Comparison of ENCODE assay signal across 9 mouse cellular contexts in genomic region chr5:77093961-77094360, GRCm38 (mm10). TPM values are rescaled to one million over a fixed set of nuclear protein-coding genes. Genes with fewer than 3 reads are reported as not detected.
A peak's percentile ranks its signal among the peaks of the same experiment; 100 is the strongest.
DNase-seq lines count a peak whose midpoint lies in the region; ATAC-seq and TF ChIP-seq lines count a peak whose summit lies in the region.
"Had no signal": no experiment of that assay in that cellular context is flagged by ENCODE, and none has a peak within 500 bp of the region (broad histone marks: within the 10 kb centered on the region; RNA-seq: fewer than 3 reads in every experiment).

No protein-coding gene starts in this region.

- H3K36me3 ChIP-seq in heart, embryonic 13.5 days: peaks cover 18% of the 10 kb centered on the region
- no peaks in the 10 kb centered on the region for H3K36me3 ChIP-seq in hindbrain, embryonic 10.5 days
- no peaks in the 10 kb centered on the region for H3K36me3 ChIP-seq in liver, embryonic 16.5 days (ENCODE audit: control insufficient read depth, insufficient read depth)
- H3K36me3 ChIP-seq in thymus, adult 2 months (ENCODE audit: control insufficient read depth, insufficient read depth, low read length): no peaks in the 10 kb centered on the region

- H3K9ac ChIP-seq in heart, embryonic 13.5 days: peak overlapping the region; percentile 87
- no peak overlapping the region for H3K9ac ChIP-seq in liver, embryonic 16.5 days (ENCODE audit: low read depth, low read length)

- no peak for TF ChIP-seq CTCF in bone marrow, adult 2 months (IDR thresholded peaks at IDR 0.05; ENCODE audit: control insufficient read depth, insufficient read depth, low read length)
- TF ChIP-seq CTCF in thymus, adult 2 months (IDR thresholded peaks at IDR 0.05; ENCODE audit: borderline replicate concordance, control insufficient read depth, extremely low read depth, insufficient read depth, low read length, poor library complexity): no peak

- WGBS in heart, embryonic 13.5 days: 44% methylated on average over 8 of the region's 8 CpGs
- WGBS in bone marrow, adult 2 months: 69% methylated on average over 8 of the region's 8 CpGs
- 39% methylated on average over 8 of the region's 8 CpGs for WGBS in hindbrain, embryonic 10.5 days
- WGBS in liver, embryonic 16.5 days (ENCODE audit: insufficient replicate concordance): 54% methylated on average over 8 of the region's 8 CpGs
- WGBS in thymus, adult 2 months: 74% methylated on average over 8 of the region's 8 CpGs

- H3K9me3 ChIP-seq in heart, embryonic 13.5 days: no peaks in the 10 kb centered on the region
- H3K9me3 ChIP-seq in hindbrain, embryonic 10.5 days: no peaks in the 10 kb centered on the region
- H3K9me3 ChIP-seq in liver, embryonic 16.5 days (replicated peaks; ENCODE audit: control insufficient read depth, low read length): no peaks in the 10 kb centered on the region

- H3K4me2 ChIP-seq in heart, embryonic 13.5 days: peak overlapping the region; percentile 93
- peak overlapping the region; percentile 87 for H3K4me2 ChIP-seq in liver, embryonic 16.5 days (ENCODE audit: low read depth, low read length)

- H3K4me1 ChIP-seq in heart, embryonic 13.5 days: peaks cover 83% of the 10 kb centered on the region
- peaks cover 5% of the 10 kb centered on the region for H3K4me1 ChIP-seq in bone marrow, adult 2 months (ENCODE audit: control insufficient read depth, insufficient read depth, low read length)
- peaks cover 29% of the 10 kb centered on the region for H3K4me1 ChIP-seq in hindbrain, embryonic 10.5 days (replicated peaks)
- peaks cover 3% of the 10 kb centered on the region; the same call in 1 of the 2 replicates for H3K4me1 ChIP-seq in liver, embryonic 16.5 days (ENCODE audit: control insufficient read depth, low read depth, low read length)
- peaks cover 14% of the 10 kb centered on the region; the same call in 1 of the 2 replicates for H3K4me1 ChIP-seq in thymus, adult 2 months (replicated peaks; ENCODE audit: control insufficient read depth, insufficient read depth, low read length)

- H3K4me3 ChIP-seq in heart, embryonic 13.5 days: peak overlapping the region; percentile 76
- peak overlapping the region; percentile 61 for H3K4me3 ChIP-seq in bone marrow, adult 2 months (replicated peaks; ENCODE audit: control insufficient read depth, low read depth, low read length)
- peak overlapping the region; percentile 75 for H3K4me3 ChIP-seq in hindbrain, embryonic 10.5 days
- H3K4me3 ChIP-seq in liver, embryonic 16.5 days (ENCODE audit: low read depth, low read length): peak overlapping the region; percentile 63; the same call in 1 of the 2 replicates
- H3K4me3 ChIP-seq in thymus, adult 2 months (ENCODE audit: control insufficient read depth, insufficient read depth, low read length): no peak overlapping the region

- no peak for DNase-seq in heart, adult 18-20 months
- no peak for DNase-seq in hindbrain, embryonic 10.5 days (ENCODE audit: low spot score)
- DNase-seq in thymus, adult 2 months: no peak
- DNase-seq in urinary bladder, postnatal 4 days (ENCODE audit: low spot score in 2 of 2): no peak
- DNase-seq: kidney, adult 9 months had no signal

- H3K27me3 ChIP-seq in heart, embryonic 13.5 days (replicated peaks): peaks cover 11% of the 10 kb centered on the region
- peaks cover 61% of the 10 kb centered on the region for H3K27me3 ChIP-seq in hindbrain, embryonic 10.5 days (ENCODE audit: insufficient read depth, poor library complexity, severe bottlenecking)
- H3K27me3 ChIP-seq in liver, embryonic 16.5 days (ENCODE audit: control insufficient read depth, insufficient read depth, low read depth, low read length): peaks cover 16% of the 10 kb centered on the region
- 0 out of 2 replicates have a peak, but pooled peaks cover 2% of the 10 kb centered on the region for H3K27me3 ChIP-seq in thymus, adult 2 months (ENCODE audit: control insufficient read depth, insufficient read depth, low read length)

- ATAC-seq in heart, embryonic 13.5 days (ENCODE audit: extremely low read depth, insufficient number of reproducible peaks, low FRiP score, low TSS enrichment): no peak
- ATAC-seq in liver, embryonic 16.5 days (ENCODE audit: low read depth): no peak
- no peak for ATAC-seq in frontal cortex, adult (ENCODE audit: low TSS enrichment)

- peak overlapping the region; percentile 71 for H3K27ac ChIP-seq in heart, embryonic 13.5 days (replicated peaks)
- H3K27ac ChIP-seq in bone marrow, adult 2 months (ENCODE audit: control insufficient read depth, insufficient read depth, low read depth, low read length, poor library complexity): no peak overlapping the region
- no peak overlapping the region for H3K27ac ChIP-seq in hindbrain, embryonic 10.5 days
- no peak overlapping the region for H3K27ac ChIP-seq in liver, embryonic 16.5 days (ENCODE audit: low read length)
- H3K27ac ChIP-seq in thymus, adult 2 months (ENCODE audit: control insufficient read depth, insufficient read depth, low read length): no peak overlapping the region

- TF ChIP-seq POLR2A in bone marrow, adult 2 months (IDR thresholded peaks at IDR 0.05; ENCODE audit: borderline replicate concordance, control insufficient read depth, low read depth, low read length): no peak
- no peak for TF ChIP-seq POLR2A in thymus, adult 2 months (IDR thresholded peaks at IDR 0.05; ENCODE audit: control insufficient read depth, extremely low read depth, insufficient read depth, low read length, poor library complexity)

RNA-seq across cellular contexts. Expression of gene Hopx, which starts 21.0 kb away (rescaled TPM):
- 12.6 and 16.4 TPM in 2 replicates for polyA plus RNA-seq in heart, embryonic 13.5 days (2015; fragmentation: Nextera tagmentation; extraction: Ambion mirVana)
- 100 to 1,000 TPM; 417 to 443 TPM for total RNA-seq in heart, adult 18-20 months (2021)
- polyA plus RNA-seq in bone marrow, adult 2 months (2011; ENCODE audit: insufficient read depth, insufficient read length, low replicate concordance, missing spikeins): 8.3 TPM in 2 replicates
- polyA plus RNA-seq in hindbrain, embryonic 10.5 days (2016; fragmentation: Nextera tagmentation; extraction: Ambion mirVana): 0.20 and 0.34 TPM in 2 replicates
- polyA plus RNA-seq in liver, embryonic 16.5 days (2015; fragmentation: Nextera tagmentation; extraction: Ambion mirVana): 0.13 and 0.25 TPM in 2 replicates
- polyA plus RNA-seq in thymus, adult 2 months (2012; rRNA removed): 8.1 and 26.1 TPM in 2 replicates
